Mouse (Mus musculus): Measurements from ENCODE around the gene Tbc1d12.

DNA sequence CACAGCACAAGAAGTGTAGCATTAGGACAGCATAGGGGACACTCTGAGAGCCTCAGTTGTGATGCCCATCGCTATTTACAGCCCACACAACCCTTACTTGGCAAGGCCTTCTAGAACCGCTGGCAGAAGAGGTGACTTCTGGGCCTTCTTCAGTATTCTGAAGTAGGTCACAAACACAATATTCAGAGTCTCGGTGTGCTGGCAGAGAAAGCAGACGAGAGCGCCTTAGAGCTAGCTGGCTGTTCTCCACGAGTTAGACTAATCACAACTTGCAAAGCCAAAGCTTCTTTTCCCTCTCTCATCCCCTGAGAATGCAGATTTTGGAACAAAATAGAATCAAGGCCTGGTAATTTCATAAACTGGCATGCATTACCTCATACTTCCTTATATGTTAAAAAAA is 37.6 kb upstream of the Tbc1d12 start:
- no peak for TF ChIP-seq HCFC1 (IDR thresholded peaks at IDR 0.05; ENCODE audit: borderline replicate concordance, insufficient read depth, low read length)
- TF ChIP-seq MAFK (IDR thresholded peaks at IDR 0.05; ENCODE audit: insufficient read depth, low read depth, low read length), result no peak
- TF ChIP-seq ZC3H11A (IDR thresholded peaks at IDR 0.05; ENCODE audit: borderline replicate concordance, low read depth, low read length), result no peak

Measured in ES-E14 (cell line).